Mouse (Mus musculus) embryo, embryonic 11.5 days (tissue): Measurements from ENCODE around the gene BC067074.
"Not testable (repeated sequence)": the region's sequence is repeated elsewhere in the genome, so short reads cannot be mapped to it uniquely, and the experiment has no call there.

ENCODE experiments used
- DNase-seq: peaks from one replicate; pipeline ENCODE4 v3.0.0-alpha.2; 2012; ENCODE audit warnings: low read depth, low spot score

The BC067074 gene

GRCm38 (mm10) chr13:113292975-113293706 is at the start of gene BC067074:
BC067074 (plus strand) TSS chr13:113293159.
- peak; percentile 22 for DNase-seq

- no peak for DNase-seq
These were observed 47.9 kb upstream of the BC067074 start for GRCm38 (mm10) chr13:113245025-113245424.

- not testable (repeated sequence) for DNase-seq
These were observed 40.4 kb upstream of the BC067074 start for GRCm38 (mm10) chr13:113252580-113252979.

GRCm38 (mm10) chr13:113256766-113257165 is 36.2 kb upstream of the BC067074 start:
- DNase-seq: no peak

- DNase-seq: no peak
These were observed 35.8 kb upstream of the BC067074 start for GRCm38 (mm10) chr13:113257190-113257589.

- DNase-seq: no peak
These were observed 33.7 kb upstream of the BC067074 start for GRCm38 (mm10) chr13:113259237-113259636.

- no peak for DNase-seq
These were observed 30.1 kb upstream of the BC067074 start for GRCm38 (mm10) chr13:113262822-113263221.

- peak; percentile 32 for DNase-seq
These were observed 27.7 kb upstream of the BC067074 start for GRCm38 (mm10) chr13:113265257-113265656.

- DNase-seq: peak; percentile 61
These were observed 26.4 kb upstream of the BC067074 start for GRCm38 (mm10) chr13:113266495-113266951.

- DNase-seq: no peak
These were observed 25.8 kb upstream of the BC067074 start for GRCm38 (mm10) chr13:113267204-113267603.

GRCm38 (mm10) chr13:113269777-113270776 is 22.9 kb upstream of the BC067074 start:
- DNase-seq: peak; percentile 78

GRCm38 (mm10) chr13:113271189-113271588 is 21.8 kb upstream of the BC067074 start:
- DNase-seq: no peak

- no peak for DNase-seq
These were observed 5.8 kb upstream of the BC067074 start for GRCm38 (mm10) chr13:113287141-113287540.

- no peak for DNase-seq
These were observed 4.5 kb upstream of the BC067074 start for GRCm38 (mm10) chr13:113288210-113289197.

- no peak for DNase-seq
These were observed 3.2 kb upstream of the BC067074 start for GRCm38 (mm10) chr13:113289760-113290159.

GRCm38 (mm10) chr13:113292001-113292400 is 958 bp upstream of the BC067074 start:
- DNase-seq: no peak

GRCm38 (mm10) chr13:113293707-113294432 is 911 bp downstream of the BC067074 start:
- DNase-seq: no peak

- DNase-seq: no peak
These were observed 3.0 kb downstream of the BC067074 start for GRCm38 (mm10) chr13:113295817-113296485.

GRCm38 (mm10) chr13:113306581-113306980 is 13.6 kb downstream of the BC067074 start:
- no peak for DNase-seq

- DNase-seq: no peak
These were observed 26.6 kb downstream of the BC067074 start for GRCm38 (mm10) chr13:113319588-113319987.
